Mouse (Mus musculus) layer of hippocampus, adult 9-11 months (tissue): ENCODE measurements at regions not wholly inside any gene's neighbourhood (a gene's known extent, or its start where the extent isn't known, plus 50 kb on each side); places are given as distances from the start of the nearest gene placed in this dataset.

Experiments used
- DNase-seq: peaks from one replicate; pipeline ENCODE4 v3.0.0; 2022

GRCm38 (mm10) chr3:39592349-39593117 is 705.8 kb downstream of the Fat4 start:
- no peak for DNase-seq

GRCm38 (mm10) chr3:39609937-39610336 is 723.2 kb downstream of the Fat4 start:
- DNase-seq: peak; percentile 12

DNA sequence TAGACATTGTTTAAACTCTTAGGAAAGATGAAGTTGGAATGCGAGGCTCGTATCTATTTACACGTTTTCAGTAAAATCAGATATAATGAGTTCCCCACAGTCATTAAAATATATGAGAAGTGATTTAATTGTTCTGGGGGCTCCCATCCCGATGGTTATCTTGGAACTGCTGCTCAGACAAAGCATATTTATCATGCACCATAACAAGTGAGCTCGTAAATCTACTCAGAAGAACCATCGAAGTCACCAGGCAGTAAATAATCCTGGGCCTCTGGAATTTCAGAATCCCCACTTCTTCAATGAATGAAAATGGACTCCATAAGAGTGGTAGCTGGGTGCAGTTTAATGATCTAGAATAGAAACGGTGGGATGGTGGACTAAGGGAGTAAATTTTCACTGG is 725.7 kb downstream of the Fat4 start:
- no peak for DNase-seq

DNA sequence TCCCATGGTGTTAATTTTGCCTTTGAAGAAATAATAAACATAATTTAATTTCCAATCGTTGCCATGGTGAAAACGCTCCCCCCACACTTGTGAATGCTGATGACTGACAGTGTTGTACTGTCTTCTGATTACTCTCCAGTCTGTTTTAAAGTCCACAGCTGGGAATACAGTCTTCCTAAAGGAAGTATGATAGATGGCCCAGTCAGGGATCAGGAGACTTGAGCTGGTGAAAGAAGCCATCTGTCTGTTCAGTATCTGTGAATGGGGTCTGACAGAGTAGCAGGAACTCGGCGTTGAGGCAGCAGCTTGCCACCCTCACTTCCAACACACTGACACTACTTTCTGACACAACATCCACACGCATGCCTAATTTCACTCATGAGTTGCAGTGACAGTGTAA is 751.2 kb downstream of the Fat4 start:
- no peak for DNase-seq

- DNase-seq: no peak
Measured at GRCm38 (mm10) chr3:39643194-39643593, 756.5 kb downstream of the Fat4 start.

DNA sequence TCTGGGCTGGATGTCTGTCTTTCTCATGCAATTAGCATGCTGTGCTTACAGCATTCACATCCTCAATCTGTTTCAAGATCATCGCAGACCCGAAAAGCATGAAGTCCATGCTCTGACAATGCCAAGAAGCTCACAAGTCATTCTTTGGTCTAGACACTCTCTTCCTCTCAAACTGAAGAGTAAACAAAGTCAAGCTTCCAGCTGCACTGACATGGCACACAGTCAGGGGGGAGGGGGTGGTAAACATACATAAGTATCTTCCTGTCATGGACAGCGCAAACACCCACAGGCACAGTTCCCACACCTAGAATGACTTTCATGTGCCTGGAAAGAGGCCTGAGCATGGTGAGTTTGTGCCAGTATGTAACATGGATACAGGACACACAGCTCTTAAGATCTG is 780.1 kb downstream of the Fat4 start:
- no peak for DNase-seq

GRCm38 (mm10) chr3:39669145-39669544 is 782.4 kb downstream of the Fat4 start:
- DNase-seq: no peak

DNA sequence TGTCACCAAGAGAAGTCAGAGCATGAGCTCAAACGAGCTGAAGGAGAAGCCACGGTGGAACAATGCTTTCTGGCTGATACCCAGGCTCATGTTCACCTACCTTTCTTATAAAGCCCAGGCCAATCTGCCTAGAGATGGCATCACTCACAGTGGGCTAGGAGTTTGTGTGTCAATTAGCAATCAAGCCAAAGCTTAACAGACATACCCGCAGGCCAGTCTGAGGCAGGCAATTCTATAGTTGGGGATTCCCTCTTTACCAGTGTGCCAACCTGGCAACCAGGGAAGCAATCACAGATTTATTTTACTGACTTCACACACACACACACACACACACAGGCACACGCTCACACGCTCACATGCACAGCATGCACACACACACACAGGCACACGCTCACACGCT is 787.3 kb downstream of the Fat4 start:
- DNase-seq: no peak

DNA sequence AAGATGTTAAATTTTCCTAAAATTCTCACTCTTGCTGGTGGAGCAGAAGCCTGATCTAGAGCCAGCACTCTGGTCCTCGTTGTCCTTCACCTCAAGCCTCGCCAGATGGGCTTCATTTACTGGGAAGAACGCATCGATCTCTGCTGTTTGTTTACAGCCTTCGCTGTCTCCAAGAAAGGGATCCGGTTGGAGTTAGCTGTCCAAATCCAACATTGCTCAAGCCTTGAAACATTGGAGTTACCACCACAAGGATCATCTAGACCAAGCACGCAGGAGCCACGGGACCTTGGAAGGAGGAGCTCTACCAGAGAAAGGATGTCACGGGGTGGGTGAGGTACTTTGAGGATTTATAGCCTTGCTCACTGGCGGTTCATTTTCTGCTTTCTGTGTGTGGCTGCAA is 788.2 kb downstream of the Fat4 start:
- no peak for DNase-seq

DNA sequence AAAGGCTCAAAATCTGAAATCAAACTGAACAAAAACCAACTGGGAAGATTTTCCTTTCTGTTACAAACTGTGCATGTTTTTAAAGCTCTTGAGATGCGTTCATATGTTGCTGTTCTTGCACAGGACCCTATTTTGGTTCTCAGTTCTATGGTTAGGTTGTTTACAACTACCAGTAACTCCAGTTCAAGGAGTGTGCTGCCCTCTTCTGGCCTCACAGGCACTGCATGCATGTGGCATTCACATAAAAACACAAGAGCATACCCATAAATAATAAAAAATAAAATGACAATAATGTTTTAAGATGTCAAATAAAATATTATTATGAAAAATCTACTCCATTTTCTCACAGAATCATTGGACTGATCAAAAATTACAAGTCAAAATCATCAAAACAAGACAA is 818.9 kb downstream of the Fat4 start:
- no peak for DNase-seq

GRCm38 (mm10) chr3:39712795-39713709 is 818.0 kb upstream of the Intu start:
- DNase-seq: no peak

DNA sequence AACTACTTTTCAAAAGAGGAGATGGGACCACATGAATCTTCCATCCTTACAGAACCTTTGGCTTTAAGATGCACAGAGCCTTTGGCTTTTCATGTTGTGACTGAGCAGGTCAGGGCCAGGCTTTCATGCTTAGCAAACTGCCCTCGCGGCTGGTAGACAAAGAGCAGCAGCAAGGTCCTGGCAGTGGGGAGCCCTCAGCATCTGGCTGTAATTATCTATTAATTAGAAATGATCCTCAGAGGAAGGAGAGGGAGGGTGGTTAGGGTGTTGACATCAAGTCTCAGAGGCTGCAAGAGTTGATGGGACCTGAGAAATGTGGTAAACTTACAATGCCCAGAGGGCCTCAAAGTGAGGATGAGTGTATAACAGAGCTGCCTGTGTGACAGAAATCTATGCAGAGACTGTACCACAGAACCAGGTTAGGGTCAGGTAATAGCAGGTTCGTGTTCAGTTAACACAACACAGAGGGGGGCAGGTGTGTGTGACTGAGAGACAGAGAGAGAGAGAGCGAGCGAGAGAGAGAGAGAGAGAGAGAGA is 817.0 kb upstream of the Intu start:
- no peak for DNase-seq

- DNase-seq: peak; percentile 43
Measured at GRCm38 (mm10) chr3:39718946-39719545, 812.0 kb upstream of the Intu start.

- DNase-seq: no peak
Measured at GRCm38 (mm10) chr3:39725755-39726154, 805.3 kb upstream of the Intu start.

DNA sequence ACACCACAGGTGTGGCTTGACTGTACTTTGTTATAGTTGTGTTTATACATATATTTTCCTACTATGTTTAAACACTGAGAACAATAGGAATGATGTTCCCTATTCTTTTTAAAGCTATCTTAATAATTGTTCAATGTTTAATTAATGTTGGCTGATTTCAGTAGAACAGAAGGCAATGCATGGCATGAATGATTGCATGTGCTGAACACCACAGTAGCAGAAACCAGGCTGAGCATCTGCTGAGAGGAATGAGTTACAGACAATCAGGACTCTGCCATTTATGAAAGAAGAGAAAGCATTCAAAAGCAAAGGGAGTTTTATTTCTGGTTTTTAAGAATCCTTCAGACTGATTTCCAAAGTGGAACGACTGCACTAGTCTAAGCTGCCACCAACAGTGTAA is 794.4 kb upstream of the Intu start:
- peak; percentile 70 for DNase-seq

DNA sequence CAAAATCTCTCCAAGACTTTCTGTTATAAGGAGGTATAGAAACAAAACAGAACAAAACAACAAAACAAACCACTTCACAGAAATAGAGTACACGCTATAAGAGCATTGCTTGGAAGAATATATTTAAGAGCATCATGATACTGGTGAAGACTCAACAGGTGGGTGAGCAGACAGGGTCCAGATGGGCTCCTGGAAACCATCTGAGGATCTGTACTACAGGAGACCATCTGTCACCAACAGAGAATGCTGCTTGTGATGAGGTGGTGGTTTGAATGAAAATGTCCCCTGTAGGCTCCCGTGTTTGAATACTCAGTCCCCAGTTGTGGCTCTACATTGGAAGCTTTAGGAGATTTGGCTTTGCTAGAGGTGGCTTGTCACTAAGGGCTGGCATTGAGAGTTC is 785.1 kb upstream of the Intu start:
- peak; percentile 73 for DNase-seq

- DNase-seq: no peak
Measured at GRCm38 (mm10) chr3:39768981-39769568, 762.0 kb upstream of the Intu start.

DNA sequence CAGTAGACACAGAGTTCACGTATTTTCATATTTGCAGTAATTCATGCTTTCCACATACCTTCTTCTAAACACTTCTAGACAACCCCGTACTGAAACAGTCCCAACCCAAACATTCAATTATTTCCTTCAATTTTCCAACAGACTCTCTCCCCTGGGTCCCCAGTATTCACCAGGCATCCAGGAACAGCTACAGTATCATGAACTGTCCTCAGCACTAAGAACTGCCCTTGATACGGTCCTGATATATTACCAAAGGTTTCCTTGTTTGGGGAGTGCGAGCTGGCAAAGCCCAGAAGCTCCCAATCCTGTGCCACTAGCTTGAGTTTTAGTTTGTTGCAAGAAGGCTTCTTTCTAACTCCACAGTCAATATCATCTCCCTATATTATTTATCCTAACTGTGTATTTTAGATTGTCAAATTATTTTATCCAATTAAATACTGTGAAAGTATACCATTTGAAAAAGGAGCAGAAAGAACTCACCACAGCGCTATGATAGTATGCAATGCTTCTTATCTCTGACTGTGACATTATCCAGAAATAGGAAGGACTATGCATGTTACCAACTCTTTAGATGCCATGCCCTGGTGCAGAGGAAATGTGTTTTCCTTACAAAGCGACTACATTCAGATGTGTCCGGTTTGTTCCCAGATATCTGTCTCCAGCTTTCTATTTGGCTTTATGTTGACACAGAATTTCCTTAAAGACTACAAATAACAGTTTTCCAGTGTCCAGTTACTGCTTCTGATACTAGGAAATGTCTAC is 754.6 kb upstream of the Intu start:
- DNase-seq: no peak

GRCm38 (mm10) chr3:39779690-39780218 is 751.3 kb upstream of the Intu start:
- DNase-seq: no peak

- DNase-seq: no peak
Measured at GRCm38 (mm10) chr3:39780270-39780669, 750.8 kb upstream of the Intu start.

GRCm38 (mm10) chr3:39784901-39785300 is 746.2 kb upstream of the Intu start:
- peak; percentile 29 for DNase-seq

GRCm38 (mm10) chr3:39809586-39809985 is 721.5 kb upstream of the Intu start:
- DNase-seq: no peak
